Mouse (Mus musculus): ENCODE data around the gene Ppip5k1. TPM values are rescaled to one million over a fixed set of nuclear protein-coding genes. Genes with fewer than 3 reads are reported as not detected.

The Ppip5k1 gene
- polyA plus RNA-seq, 1 experiment from 2014 or later: 20.6 TPM

GRCm38 (mm10) chr2:121271236-121271927, 83.8 kb downstream of the Ppip5k1 start, which contains the start of gene Trp53bp1:
TSS of gene Trp53bp1 (minus strand) at chr2:121271407.
- Histone ChIP-seq H3K4me2 (peak within 1 kb of the TSS; percentile 65), H3K9me3 (no peaks in the 10 kb centered on the region), H3K27ac (peak within 1 kb of the TSS; percentile 98), H3K36me3 (replicated peaks) (peaks cover 7% of the 10 kb centered on the region; the same call in 1 of the 2 replicates), H3K4me1 (peaks cover 45% of the 10 kb centered on the region), H3K9ac (peak within 1 kb of the TSS; percentile 91), H3K4me3 (peak within 1 kb of the TSS; percentile 78), H3K27me3 (replicated peaks) (no peaks in the 10 kb centered on the region)
- ATAC-seq (replicated peaks): peak; percentile 99
- WGBS: 0% methylated on average over 37 of the region's 37 CpGs

- Histone ChIP-seq H3K27ac (peak overlapping the region; percentile 98), H3K9me3 (no peaks in the 10 kb centered on the region), H3K4me2 (peak overlapping the region; percentile 65), H3K36me3 (replicated peaks) (peaks cover 7% of the 10 kb centered on the region; the same call in 1 of the 2 replicates), H3K9ac (peak overlapping the region; percentile 91), H3K27me3 (replicated peaks) (no peaks in the 10 kb centered on the region), H3K4me1 (peaks cover 45% of the 10 kb centered on the region), H3K4me3 (peak overlapping the region; percentile 78)
- 0% methylated on average over 34 of the region's 35 CpGs for WGBS
- peak; percentile 87 for ATAC-seq (replicated peaks)
Observed at GRCm38 (mm10) chr2:121270521-121271235, 84.5 kb downstream of the Ppip5k1 start.

GRCm38 (mm10) chr2:121268446-121268845, 86.8 kb downstream of the Ppip5k1 start:
- Histone ChIP-seq H3K36me3 (replicated peaks) (peaks cover 15% of the 10 kb centered on the region; the same call in 1 of the 2 replicates), H3K4me2 (peak overlapping the region; percentile 23; the same call in 1 of the 2 replicates), H3K9ac (no peak overlapping the region), H3K27ac (no peak overlapping the region), H3K27me3 (replicated peaks) (no peaks in the 10 kb centered on the region), H3K4me3 (no peak overlapping the region), H3K9me3 (no peaks in the 10 kb centered on the region), H3K4me1 (peaks cover 45% of the 10 kb centered on the region)
- WGBS: 78% methylated on average over 8 of the region's 8 CpGs
- ATAC-seq (replicated peaks): no peak

Other genes with a start within 250 kb of the Ppip5k1 start
- gene Tgm7, start 245.6 kb downstream of the Ppip5k1 start, polyA plus RNA-seq (2015; fragmentation: Nextera tagmentation; extraction: Ambion mirVana): not detected in 2 replicates
- gene Adal, start 215.0 kb downstream of the Ppip5k1 start, polyA plus RNA-seq (2015; fragmentation: Nextera tagmentation; extraction: Ambion mirVana): 32.1 and 32.4 TPM in 2 replicates
- gene Lcmt2, start 214.7 kb downstream of the Ppip5k1 start, polyA plus RNA-seq (2015; fragmentation: Nextera tagmentation; extraction: Ambion mirVana): 21.7 and 23.1 TPM in 2 replicates
- gene Tubgcp4, start 184.7 kb downstream of the Ppip5k1 start, polyA plus RNA-seq (2015; fragmentation: Nextera tagmentation; extraction: Ambion mirVana): 54.6 and 56.9 TPM in 2 replicates
- 7.0 and 7.1 TPM in 2 replicates for gene Zscan29, start 184.3 kb downstream of the Ppip5k1 start, polyA plus RNA-seq (2015; fragmentation: Nextera tagmentation; extraction: Ambion mirVana)
- gene Trp53bp1, start 84.0 kb downstream of the Ppip5k1 start, polyA plus RNA-seq (2015; fragmentation: Nextera tagmentation; extraction: Ambion mirVana): 186 and 214 TPM in 2 replicates
- 22.5 and 27.1 TPM in 2 replicates for gene Map1a, start 65.8 kb downstream of the Ppip5k1 start, polyA plus RNA-seq (2015; fragmentation: Nextera tagmentation; extraction: Ambion mirVana)
- gene Ckmt1, start 2.3 kb upstream of the Ppip5k1 start, polyA plus RNA-seq (2015; fragmentation: Nextera tagmentation; extraction: Ambion mirVana): 70.6 and 75.6 TPM in 2 replicates
- gene Strc, start 31.8 kb upstream of the Ppip5k1 start, polyA plus RNA-seq (2015; fragmentation: Nextera tagmentation; extraction: Ambion mirVana): not detected in 2 replicates
- gene Pdia3, start 58.4 kb upstream of the Ppip5k1 start, polyA plus RNA-seq (2015; fragmentation: Nextera tagmentation; extraction: Ambion mirVana): 351 and 354 TPM in 2 replicates
- gene Catsper2, start 58.4 kb upstream of the Ppip5k1 start, polyA plus RNA-seq (2015; fragmentation: Nextera tagmentation; extraction: Ambion mirVana): 5.9 and 7.0 TPM in 2 replicates
- gene Ell3, start 88.9 kb upstream of the Ppip5k1 start, polyA plus RNA-seq (2015; fragmentation: Nextera tagmentation; extraction: Ambion mirVana): 2.2 and 3.0 TPM in 2 replicates
- gene Serf2, start 93.8 kb upstream of the Ppip5k1 start, polyA plus RNA-seq (2015; fragmentation: Nextera tagmentation; extraction: Ambion mirVana): 267 and 285 TPM in 2 replicates
- gene Hypk, start 97.9 kb upstream of the Ppip5k1 start, polyA plus RNA-seq (2015; fragmentation: Nextera tagmentation; extraction: Ambion mirVana): 106 and 112 TPM in 2 replicates
- gene Serinc4, start 101.4 kb upstream of the Ppip5k1 start, polyA plus RNA-seq (2015; fragmentation: Nextera tagmentation; extraction: Ambion mirVana): 2.2 and 2.4 TPM in 2 replicates
- 77.3 and 77.5 TPM in 2 replicates for gene Mfap1b, start 118.7 kb upstream of the Ppip5k1 start, polyA plus RNA-seq (2015; fragmentation: Nextera tagmentation; extraction: Ambion mirVana)
- 33.1 and 33.6 TPM in 2 replicates for gene Mfap1a, start 151.3 kb upstream of the Ppip5k1 start, polyA plus RNA-seq (2015; fragmentation: Nextera tagmentation; extraction: Ambion mirVana)
- gene Wdr76, start 151.3 kb upstream of the Ppip5k1 start, polyA plus RNA-seq (2015; fragmentation: Nextera tagmentation; extraction: Ambion mirVana): 4.5 and 4.8 TPM in 2 replicates